Mouse (Mus musculus): ENCODE results near the gene Cdc42ep1. TPM values are rescaled to one million over a fixed set of nuclear protein-coding genes. Genes with fewer than 3 reads are reported as not detected.
"Not testable (repeated sequence)": the region's sequence is repeated elsewhere in the genome, so short reads cannot be mapped to it uniquely, and the experiment has no call there.

Gene Cdc42ep1
- polyA plus RNA-seq, 1 experiment from 2014 or later: 13.1 TPM

GRCm38 (mm10) chr15:78844791-78845190 lies 2.4 kb downstream of the Cdc42ep1 start:
- H3K9ac ChIP-seq (ENCODE audit: low read depth, low read length): no peak overlapping the region
- H3K4me2 ChIP-seq (ENCODE audit: low read depth, low read length): peak overlapping the region; percentile 28; the same call in 1 of the 2 replicates
- H3K4me1 ChIP-seq (ENCODE audit: control insufficient read depth, low read depth, low read length): peaks cover 17% of the 10 kb centered on the region
- peaks cover 49% of the 10 kb centered on the region for H3K27me3 ChIP-seq (ENCODE audit: control insufficient read depth, insufficient read depth, low read depth, low read length)
- H3K36me3 ChIP-seq (ENCODE audit: control insufficient read depth, insufficient read depth): no peaks in the 10 kb centered on the region
- 35% methylated on average over 9 of the region's 9 CpGs for WGBS (ENCODE audit: insufficient replicate concordance)
- no peaks in the 10 kb centered on the region for H3K9me3 ChIP-seq (replicated peaks; ENCODE audit: control insufficient read depth, low read length)
- peak overlapping the region; percentile 12; the same call in 1 of the 2 replicates for H3K27ac ChIP-seq (ENCODE audit: low read length)
- ATAC-seq (ENCODE audit: low read depth): no peak
- H3K4me3 ChIP-seq (ENCODE audit: low read depth, low read length): no peak overlapping the region

GRCm38 (mm10) chr15:78845321-78845720 lies 2.9 kb downstream of the Cdc42ep1 start:
- no peak for ATAC-seq (ENCODE audit: low read depth)
- 57% methylated on average over 11 of the region's 11 CpGs for WGBS (ENCODE audit: insufficient replicate concordance)
- Histone ChIP-seq H3K27me3 (ENCODE audit: control insufficient read depth, insufficient read depth, low read depth, low read length) (peaks cover 51% of the 10 kb centered on the region), H3K9me3 (replicated peaks; ENCODE audit: control insufficient read depth, low read length) (no peaks in the 10 kb centered on the region), H3K4me2 (ENCODE audit: low read depth, low read length) (peak overlapping the region; percentile 25; the same call in 1 of the 2 replicates), H3K9ac (ENCODE audit: low read depth, low read length) (no peak overlapping the region), H3K4me3 (ENCODE audit: low read depth, low read length) (no peak overlapping the region), H3K4me1 (ENCODE audit: control insufficient read depth, low read depth, low read length) (peaks cover 17% of the 10 kb centered on the region), H3K36me3 (ENCODE audit: control insufficient read depth, insufficient read depth) (no peaks in the 10 kb centered on the region), H3K27ac (ENCODE audit: low read length) (peak overlapping the region; percentile 15; the same call in 1 of the 2 replicates)

- Histone ChIP-seq H3K4me1 (ENCODE audit: control insufficient read depth, low read depth, low read length) (peaks cover 18% of the 10 kb centered on the region), H3K27ac (ENCODE audit: low read length) (no peak overlapping the region), H3K4me2 (ENCODE audit: low read depth, low read length) (peak overlapping the region; percentile 25; the same call in 1 of the 2 replicates), H3K9ac (ENCODE audit: low read depth, low read length) (no peak overlapping the region), H3K27me3 (ENCODE audit: control insufficient read depth, insufficient read depth, low read depth, low read length) (peaks cover 48% of the 10 kb centered on the region), H3K36me3 (ENCODE audit: control insufficient read depth, insufficient read depth) (no peaks in the 10 kb centered on the region), H3K4me3 (ENCODE audit: low read depth, low read length) (no peak overlapping the region), H3K9me3 (replicated peaks; ENCODE audit: control insufficient read depth, low read length) (no peaks in the 10 kb centered on the region)
- ATAC-seq (ENCODE audit: low read depth): no peak
- WGBS (ENCODE audit: insufficient replicate concordance): 54% methylated on average over 8 of the region's 8 CpGs
Observed at GRCm38 (mm10) chr15:78845867-78846266, 3.4 kb downstream of the Cdc42ep1 start.

- H3K9me3 ChIP-seq (replicated peaks; ENCODE audit: control insufficient read depth, low read length): no peaks in the 10 kb centered on the region
- no peaks in the 10 kb centered on the region for H3K36me3 ChIP-seq (ENCODE audit: control insufficient read depth, insufficient read depth)
- peaks cover 48% of the 10 kb centered on the region for H3K27me3 ChIP-seq (ENCODE audit: control insufficient read depth, insufficient read depth, low read depth, low read length)
- peaks cover 19% of the 10 kb centered on the region for H3K4me1 ChIP-seq (ENCODE audit: control insufficient read depth, low read depth, low read length)
- 57% methylated on average over 8 of the region's 8 CpGs for WGBS (ENCODE audit: insufficient replicate concordance)
- no peak overlapping the region for H3K9ac ChIP-seq (ENCODE audit: low read depth, low read length)
- ATAC-seq (ENCODE audit: low read depth): no peak
- no peak overlapping the region for H3K27ac ChIP-seq (ENCODE audit: low read length)
- no peak overlapping the region for H3K4me2 ChIP-seq (ENCODE audit: low read depth, low read length)
- no peak overlapping the region for H3K4me3 ChIP-seq (ENCODE audit: low read depth, low read length)
Observed at GRCm38 (mm10) chr15:78846352-78846751, 3.9 kb downstream of the Cdc42ep1 start.

DNA sequence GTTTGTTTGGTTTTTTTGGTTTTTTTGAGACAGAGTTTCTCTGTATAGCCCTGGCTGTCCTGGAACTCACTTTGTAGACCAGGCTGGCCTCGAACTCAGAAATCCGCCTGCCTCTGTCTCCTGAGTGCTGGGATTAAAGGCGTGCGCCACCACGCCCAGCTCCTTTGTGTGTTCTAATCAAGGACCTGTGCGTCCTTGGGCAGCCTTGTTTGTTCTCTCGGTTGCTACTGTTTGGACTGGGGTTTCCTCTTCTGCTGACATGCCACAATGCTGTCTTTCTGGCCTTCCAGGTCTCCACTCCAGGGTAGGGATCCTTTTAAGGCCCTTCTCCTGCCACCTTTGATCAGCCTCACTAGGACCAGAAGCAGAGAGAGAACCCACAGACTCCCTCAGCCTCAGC lies 4.4 kb downstream of the Cdc42ep1 start:
- not testable (repeated sequence) for H3K4me3 ChIP-seq (ENCODE audit: low read depth, low read length); ATAC-seq (ENCODE audit: low read depth); H3K9ac ChIP-seq (ENCODE audit: low read depth, low read length); H3K27ac ChIP-seq (ENCODE audit: low read length); H3K9me3 ChIP-seq (replicated peaks; ENCODE audit: control insufficient read depth, low read length); H3K36me3 ChIP-seq (ENCODE audit: control insufficient read depth, insufficient read depth); H3K4me2 ChIP-seq (ENCODE audit: low read depth, low read length)
- peaks cover 43% of the 10 kb centered on the region for H3K27me3 ChIP-seq (ENCODE audit: control insufficient read depth, insufficient read depth, low read depth, low read length)
- peaks cover 23% of the 10 kb centered on the region for H3K4me1 ChIP-seq (ENCODE audit: control insufficient read depth, low read depth, low read length)
- 52% methylated on average over 7 of the region's 7 CpGs for WGBS (ENCODE audit: insufficient replicate concordance)

- H3K9me3 ChIP-seq (replicated peaks; ENCODE audit: control insufficient read depth, low read length): no peaks in the 10 kb centered on the region
- H3K9ac ChIP-seq (ENCODE audit: low read depth, low read length): no peak overlapping the region
- H3K36me3 ChIP-seq (ENCODE audit: control insufficient read depth, insufficient read depth): no peaks in the 10 kb centered on the region
- ATAC-seq (ENCODE audit: low read depth): no peak
- H3K4me3 ChIP-seq (ENCODE audit: low read depth, low read length): no peak overlapping the region
- H3K27me3 ChIP-seq (ENCODE audit: control insufficient read depth, insufficient read depth, low read depth, low read length): peaks cover 27% of the 10 kb centered on the region
- H3K4me2 ChIP-seq (ENCODE audit: low read depth, low read length): no peak overlapping the region
- WGBS (ENCODE audit: insufficient replicate concordance): 21% methylated on average over 5 of the region's 5 CpGs
- no peak overlapping the region for H3K27ac ChIP-seq (ENCODE audit: low read length)
- H3K4me1 ChIP-seq (ENCODE audit: control insufficient read depth, low read depth, low read length): peaks cover 23% of the 10 kb centered on the region
Observed at GRCm38 (mm10) chr15:78848467-78848866, 6.0 kb downstream of the Cdc42ep1 start.

DNA sequence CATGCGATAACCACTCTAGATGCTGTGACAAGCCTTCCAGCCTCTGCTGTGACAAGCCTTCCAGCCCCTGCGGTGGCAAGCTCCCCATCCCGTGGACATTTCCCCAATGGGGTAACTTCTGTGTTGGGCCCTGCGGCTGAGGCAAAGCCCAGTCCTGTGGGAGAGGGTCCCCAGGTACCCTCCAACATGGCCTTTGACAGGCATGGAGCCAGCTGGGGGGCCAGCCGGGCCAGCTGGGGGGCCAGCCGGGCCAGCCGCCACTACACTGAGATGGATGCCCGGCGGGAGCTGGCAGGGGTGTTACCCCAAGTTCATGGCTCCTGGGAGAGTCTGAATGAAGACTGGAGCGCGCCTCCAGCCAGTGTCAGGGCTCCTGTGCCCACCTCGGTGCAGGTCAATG lies 7.1 kb downstream of the Cdc42ep1 start:
- Histone ChIP-seq H3K9me3 (replicated peaks; ENCODE audit: control insufficient read depth, low read length) (no peaks in the 10 kb centered on the region), H3K4me2 (ENCODE audit: low read depth, low read length) (no peak overlapping the region), H3K4me1 (ENCODE audit: control insufficient read depth, low read depth, low read length) (peaks cover 23% of the 10 kb centered on the region), H3K4me3 (ENCODE audit: low read depth, low read length) (no peak overlapping the region), H3K27me3 (ENCODE audit: control insufficient read depth, insufficient read depth, low read depth, low read length) (peaks cover 17% of the 10 kb centered on the region), H3K9ac (ENCODE audit: low read depth, low read length) (no peak overlapping the region), H3K27ac (ENCODE audit: low read length) (no peak overlapping the region), H3K36me3 (ENCODE audit: control insufficient read depth, insufficient read depth) (no peaks in the 10 kb centered on the region)
- WGBS (ENCODE audit: insufficient replicate concordance): 71% methylated on average over 12 of the region's 12 CpGs
- no peak for ATAC-seq (ENCODE audit: low read depth)

DNA sequence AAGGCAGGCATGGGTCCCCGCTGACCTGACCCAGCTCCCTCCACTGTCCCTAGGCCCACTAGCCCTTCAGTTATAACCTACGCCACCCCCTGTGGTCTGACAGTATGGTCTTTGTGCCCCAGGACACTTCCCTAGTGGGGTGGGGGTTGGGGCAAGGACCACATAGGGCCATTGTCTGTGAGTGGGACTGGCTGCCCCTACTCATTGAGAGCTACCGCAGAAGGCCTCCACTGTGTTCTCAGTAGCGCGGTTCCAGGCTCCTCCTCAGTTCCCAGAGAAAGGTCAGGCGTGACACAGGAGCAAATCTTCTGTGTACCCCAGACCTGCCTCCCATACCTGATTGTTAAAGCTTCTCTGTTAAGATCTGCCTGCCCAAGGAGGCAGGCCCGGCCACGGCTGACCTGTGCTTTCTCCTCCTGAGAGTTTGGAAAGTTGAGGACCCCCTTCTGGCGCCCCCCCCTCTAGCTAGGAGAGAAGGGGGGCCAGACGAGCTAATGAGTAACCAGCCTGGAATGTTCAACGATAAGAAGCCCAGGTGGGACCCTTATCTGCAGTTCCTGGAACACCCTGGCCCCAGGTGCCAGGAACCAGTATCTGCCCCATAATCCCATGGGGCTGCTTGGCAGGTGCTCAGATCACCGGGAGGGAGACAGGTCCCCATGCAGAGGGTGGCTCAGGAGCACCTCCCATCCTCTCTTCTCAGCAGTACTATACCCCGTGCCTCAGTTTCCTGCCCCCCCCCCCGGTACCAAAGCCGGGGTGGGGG lies 7.8 kb downstream of the Cdc42ep1 start:
- Histone ChIP-seq H3K36me3 (ENCODE audit: control insufficient read depth, insufficient read depth) (no peaks in the 10 kb centered on the region), H3K27ac (ENCODE audit: low read length) (no peak overlapping the region), H3K4me2 (ENCODE audit: low read depth, low read length) (no peak overlapping the region), H3K9me3 (replicated peaks; ENCODE audit: control insufficient read depth, low read length) (no peaks in the 10 kb centered on the region), H3K4me3 (ENCODE audit: low read depth, low read length) (no peak overlapping the region), H3K27me3 (ENCODE audit: control insufficient read depth, insufficient read depth, low read depth, low read length) (peaks cover 10% of the 10 kb centered on the region), H3K4me1 (ENCODE audit: control insufficient read depth, low read depth, low read length) (peaks cover 22% of the 10 kb centered on the region), H3K9ac (ENCODE audit: low read depth, low read length) (no peak overlapping the region)
- WGBS (ENCODE audit: insufficient replicate concordance): 57% methylated on average over 15 of the region's 15 CpGs
- ATAC-seq (ENCODE audit: low read depth): no peak

DNA sequence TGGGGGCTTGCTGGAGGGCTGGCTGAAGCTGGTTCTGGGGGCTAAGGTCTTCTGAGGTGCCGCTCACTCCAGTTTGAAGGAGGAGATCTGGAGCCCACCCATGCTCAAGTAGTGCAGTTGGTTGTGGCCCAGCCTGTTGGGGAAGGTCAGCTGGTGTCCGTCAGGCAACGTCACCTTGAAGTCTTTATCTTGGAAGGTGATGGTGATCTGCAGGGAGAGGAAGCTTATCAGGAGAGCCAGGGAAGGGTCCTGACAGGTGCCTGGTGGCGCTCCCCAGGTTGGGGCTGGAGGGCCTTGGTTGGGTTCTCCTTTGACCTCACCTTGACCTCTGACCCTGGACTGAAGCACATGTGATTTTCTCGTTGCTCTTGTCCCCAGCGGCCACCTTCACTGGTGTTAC lies 8.5 kb downstream of the Cdc42ep1 start:
- Histone ChIP-seq H3K4me2 (ENCODE audit: low read depth, low read length) (no peak overlapping the region), H3K4me1 (ENCODE audit: control insufficient read depth, low read depth, low read length) (peaks cover 17% of the 10 kb centered on the region), H3K27ac (ENCODE audit: low read length) (no peak overlapping the region)

More for the DNA sequence above, 8.5 kb downstream of the Cdc42ep1 start:
- WGBS (ENCODE audit: insufficient replicate concordance): 42% methylated on average over 6 of the region's 6 CpGs
- H3K27me3 ChIP-seq (ENCODE audit: control insufficient read depth, insufficient read depth, low read depth, low read length): peaks cover 8% of the 10 kb centered on the region; the same call in 1 of the 2 replicates
- H3K36me3 ChIP-seq (ENCODE audit: control insufficient read depth, insufficient read depth): no peaks in the 10 kb centered on the region
- no peak overlapping the region for H3K9ac ChIP-seq (ENCODE audit: low read depth, low read length)
- H3K9me3 ChIP-seq (replicated peaks; ENCODE audit: control insufficient read depth, low read length): no peaks in the 10 kb centered on the region
- H3K4me3 ChIP-seq (ENCODE audit: low read depth, low read length): no peak overlapping the region
- ATAC-seq (ENCODE audit: low read depth): no peak

Measured in liver, embryonic 16.5 days (tissue).